Mouse (Mus musculus) duodenum, adult 2 months (tissue): ENCODE results near the gene Ddx39b. TPM values are rescaled to one million over a fixed set of nuclear protein-coding genes. Genes with fewer than 3 reads are reported as not detected.

ENCODE experiments used
- polyA plus RNA-seq: library from polyadenylated mRNA; depleted of rRNA; stranded (reverse); fragments of >200 nt; gene quantifications from 2 replicates; pipeline ENCODE4 v1.2.3, GENCODE M21; 2012; ENCODE audit warnings: low replicate concordance; rRNA removed

Gene Ddx39b
- polyA plus RNA-seq, result 147 and 156 TPM in 2 replicates

GRCm38 (mm10) chr17:35241305-35242014 is at the start of gene Ddx39b:
TSS of gene Ddx39b (plus strand) at chr17:35241746.

GRCm38 (mm10) chr17:35193881-35194843 is 47.4 kb upstream of the Ddx39b start, which contains the start of gene Ltb:
TSS of gene Ltb (plus strand) at chr17:35194439.

GRCm38 (mm10) chr17:35201787-35202186 is 39.8 kb upstream of the Ddx39b start, which contains the start of gene Tnf:
TSS of gene Tnf (minus strand) at chr17:35202007.

GRCm38 (mm10) chr17:35204494-35205379 is 36.8 kb upstream of the Ddx39b start, which contains the start of gene Lta:
TSS of gene Lta (minus strand) at chr17:35205351.

GRCm38 (mm10) chr17:35220156-35220952 is 21.2 kb upstream of the Ddx39b start, which contains the start of gene Gm16181:
TSS of gene Gm16181 (plus strand) at chr17:35220834.

GRCm38 (mm10) chr17:35233114-35233980 is 8.2 kb upstream of the Ddx39b start, which contains the start of gene Atp6v1g2:
TSS of gene Atp6v1g2 (plus strand) at chr17:35233660.

GRCm38 (mm10) chr17:35235614-35236389 is 5.7 kb upstream of the Ddx39b start, which contains the start of gene Nfkbil1:
TSS of gene Nfkbil1 (minus strand) at chr17:35235792.

GRCm38 (mm10) chr17:35262664-35263522 is 21.3 kb downstream of the Ddx39b start, which contains the start of gene H2-D1:
TSS of gene H2-D1 (plus strand) at chr17:35262730.

Other genes starting within 250 kb of the Ddx39b start
- gene Vars, start 240.8 kb upstream of the Ddx39b start, polyA plus RNA-seq, result 142 and 150 TPM in 2 replicates
- gene Vwa7, start 225.2 kb upstream of the Ddx39b start, polyA plus RNA-seq, result 1.6 and 2.0 TPM in 2 replicates
- gene Sapcd1, start 213.7 kb upstream of the Ddx39b start, polyA plus RNA-seq, result 0.41 and 0.69 TPM in 2 replicates
- 2.0 and 5.6 TPM in 2 replicates for gene Msh5, start 195.0 kb upstream of the Ddx39b start, polyA plus RNA-seq
- 133 and 202 TPM in 2 replicates for gene Clic1, start 191.8 kb upstream of the Ddx39b start, polyA plus RNA-seq
- 13.4 and 17.5 TPM in 2 replicates for gene Ddah2, start 182.7 kb upstream of the Ddx39b start, polyA plus RNA-seq
- gene Ly6g6c, start 176.4 kb upstream of the Ddx39b start, polyA plus RNA-seq, result 0.85 and 7.5 TPM in 2 replicates
- gene Mpig6b, start 175.6 kb upstream of the Ddx39b start, polyA plus RNA-seq, result 0.18 and 0.55 TPM in 2 replicates
- gene Ly6g6e, start 164.8 kb upstream of the Ddx39b start, polyA plus RNA-seq, result 0.15 and 29.8 TPM in 2 replicates
- 5.8 and 13.6 TPM in 2 replicates for gene Ly6g6d, start 163.7 kb upstream of the Ddx39b start, polyA plus RNA-seq
- gene Ly6g6f, start 156.1 kb upstream of the Ddx39b start, polyA plus RNA-seq, result 3.3 and 4.6 TPM in 2 replicates
- 135 and 240 TPM in 2 replicates for gene Abhd16a, start 152.5 kb upstream of the Ddx39b start, polyA plus RNA-seq
- gene Ly6g5c, start 133.5 kb upstream of the Ddx39b start, polyA plus RNA-seq, result not detected in 2 replicates
- 1.7 TPM in 2 replicates for gene Ly6g5b, start 126.3 kb upstream of the Ddx39b start, polyA plus RNA-seq
- gene Gpank1, start 120.3 kb upstream of the Ddx39b start, polyA plus RNA-seq, result 15.1 and 26.1 TPM in 2 replicates
- 334 and 557 TPM in 2 replicates for gene Csnk2b, start 119.7 kb upstream of the Ddx39b start, polyA plus RNA-seq
- gene D17H6S53E, start 115.4 kb upstream of the Ddx39b start, polyA plus RNA-seq, result 21.5 and 30.6 TPM in 2 replicates
- gene Apom, start 109.7 kb upstream of the Ddx39b start, polyA plus RNA-seq, result 0.25 TPM in 2 replicates
- 179 and 180 TPM in 2 replicates for gene Bag6, start 106.6 kb upstream of the Ddx39b start, polyA plus RNA-seq
- 388 and 529 TPM in 2 replicates for gene Prrc2a, start 76.8 kb upstream of the Ddx39b start, polyA plus RNA-seq
- 0.76 TPM in 1 of 2 replicates, not detected in the other for gene Aif1, start 65.7 kb upstream of the Ddx39b start, polyA plus RNA-seq
- 6.5 and 24.6 TPM in 2 replicates for gene Lst1, start 53.3 kb upstream of the Ddx39b start, polyA plus RNA-seq
- 6.3 and 41.5 TPM in 2 replicates for gene Ltb, start 47.3 kb upstream of the Ddx39b start, polyA plus RNA-seq
- gene Tnf, start 39.7 kb upstream of the Ddx39b start, polyA plus RNA-seq, result 1.5 and 1.8 TPM in 2 replicates
- 0.70 and 1.1 TPM in 2 replicates for gene Lta, start 36.4 kb upstream of the Ddx39b start, polyA plus RNA-seq
- not detected in 2 replicates for gene Gm16181, start 20.9 kb upstream of the Ddx39b start, polyA plus RNA-seq
- 2.2 and 3.7 TPM in 2 replicates for gene Atp6v1g2, start 8.1 kb upstream of the Ddx39b start, polyA plus RNA-seq
- gene Nfkbil1, start 6.0 kb upstream of the Ddx39b start, polyA plus RNA-seq, result 27.0 and 39.7 TPM in 2 replicates
- 447 and 1,433 TPM in 2 replicates for gene H2-D1, start 21.0 kb downstream of the Ddx39b start, polyA plus RNA-seq
- gene H2-Q1, start 78.7 kb downstream of the Ddx39b start, polyA plus RNA-seq, result 28.5 and 65.5 TPM in 2 replicates
- gene H2-Q2, start 100.5 kb downstream of the Ddx39b start, polyA plus RNA-seq, result 350 and 1,003 TPM in 2 replicates
- gene H2-Q4, start 137.9 kb downstream of the Ddx39b start, polyA plus RNA-seq, result 97.7 and 164 TPM in 2 replicates
- 16.0 and 40.0 TPM in 2 replicates for gene H2-Q6, start 183.1 kb downstream of the Ddx39b start, polyA plus RNA-seq
- 49.5 and 117 TPM in 2 replicates for gene H2-Q7, start 197.4 kb downstream of the Ddx39b start, polyA plus RNA-seq
- gene H2-Q10, start 228.3 kb downstream of the Ddx39b start, polyA plus RNA-seq, result 11.4 and 14.5 TPM in 2 replicates